Mouse (Mus musculus) lung, embryonic 15.5 days (tissue): Measurements from ENCODE around the gene Skap1. TPM values are rescaled to one million over a fixed set of nuclear protein-coding genes. Genes with fewer than 3 reads are reported as not detected.

ENCODE experiments used
- ATAC-seq: fragments of 200-750 bp; cut with Nextera tagmentation; 2 replicates; pipeline ENCODE4 v1.8.0; 2017; ENCODE audit warnings: moderate number of reproducible peaks, borderline replicate concordance; ENCODE audit not compliant: low FRiP score, low TSS enrichment; ENCODE audit errors: extremely low read depth
- H3K27ac ChIP-seq: fragments of 300-500 bp; sonication (generic); 2 replicates; pipeline ENCODE4 v1.5.1; 2015; ENCODE audit warnings: moderate library complexity, mild to moderate bottlenecking, inconsistent platforms
- H3K27me3 ChIP-seq: fragments of 300-500 bp; sonication (generic); 2 replicates; pipeline ENCODE4 v1.6.1; 2015; ENCODE audit warnings: inconsistent platforms
- H3K36me3 ChIP-seq: fragments of 300-500 bp; sonication (generic); 2 replicates; pipeline ENCODE4 v1.6.1; 2015; ENCODE audit warnings: inconsistent platforms
- H3K4me1 ChIP-seq: fragments of 300-500 bp; sonication (generic); 2 replicates; pipeline ENCODE4 v1.6.1; 2015; ENCODE audit warnings: inconsistent platforms
- H3K4me2 ChIP-seq: fragments of 300-500 bp; sonication (generic); 2 replicates; pipeline ENCODE4 v1.6.1; 2015; ENCODE audit warnings: inconsistent platforms, mild to moderate bottlenecking, moderate library complexity
- H3K4me3 ChIP-seq: fragments of 300-500 bp; sonication (generic); 2 replicates; pipeline ENCODE4 v1.5.1; 2015; ENCODE audit warnings: mild to moderate bottlenecking, inconsistent platforms
- H3K9ac ChIP-seq: fragments of 300-500 bp; sonication (generic); 2 replicates; pipeline ENCODE4 v1.6.1; 2015; ENCODE audit warnings: inconsistent platforms
- H3K9me3 ChIP-seq: fragments of 300-500 bp; sonication (generic); 2 replicates; pipeline ENCODE4 v1.6.1; 2016; ENCODE audit warnings: inconsistent platforms
- WGBS: fragments of 180-500 bp; shearing (Covaris S2); methylation state at CpG from one replicate; pipeline ENCODE4 v1.1.7; 2015; 5-methylcytosine and 5-hydroxymethylcytosine counted together
- polyA plus RNA-seq: library from polyadenylated mRNA; unstranded; fragments of >200 nt; fragmentation: Nextera tagmentation; extraction: Ambion mirVana; gene quantifications from 2 replicates; pipeline ENCODE4 v1.2.1, GENCODE M21; 2015

The Skap1 gene
- polyA plus RNA-seq, 1 experiment from 2014 or later = 6.6 TPM

DNA sequence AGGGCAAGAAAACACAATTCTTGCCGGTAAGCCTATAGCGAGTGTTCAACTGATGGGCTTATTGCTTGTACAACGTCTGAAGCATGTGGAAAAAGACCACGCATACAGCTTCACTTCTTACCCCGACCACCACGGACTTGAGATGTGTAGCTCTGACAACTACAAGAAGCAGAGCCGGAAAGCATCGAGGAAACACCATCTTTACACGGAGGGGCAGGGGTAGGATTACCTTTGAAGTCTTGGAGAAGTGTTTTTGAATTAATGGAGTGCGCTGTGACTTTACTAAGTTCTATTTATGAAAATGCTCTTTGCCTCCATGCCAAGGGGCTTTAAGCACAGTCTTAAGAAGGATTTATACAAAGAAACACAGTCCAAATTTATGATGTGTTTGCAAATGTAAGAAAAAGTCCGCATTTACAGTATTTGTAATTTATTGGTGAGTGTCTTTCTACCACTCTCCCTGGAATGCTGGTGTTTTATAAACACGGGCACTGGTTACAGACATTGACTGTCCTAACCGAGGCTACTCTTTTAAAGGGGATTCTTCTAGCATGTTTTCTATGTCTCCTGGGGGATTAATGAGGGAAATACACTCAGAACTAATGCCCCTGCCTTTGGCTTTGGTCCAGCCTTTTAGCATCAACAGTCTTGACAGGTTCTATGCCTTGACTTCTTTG, 67.5 kb downstream of the Skap1 start:
- 31% methylated on average over 13 of the region's 13 CpGs for WGBS
- Histone ChIP-seq H3K27ac (peak overlapping the region; percentile 84), H3K4me2 (no peak overlapping the region), H3K9ac (no peak overlapping the region), H3K4me3 (no peak overlapping the region), H3K27me3 (peaks cover 5% of the 10 kb centered on the region), H3K36me3 (no peaks in the 10 kb centered on the region), H3K9me3 (no peaks in the 10 kb centered on the region), H3K4me1 (peaks cover 8% of the 10 kb centered on the region)
- ATAC-seq = peak; percentile 92

DNA sequence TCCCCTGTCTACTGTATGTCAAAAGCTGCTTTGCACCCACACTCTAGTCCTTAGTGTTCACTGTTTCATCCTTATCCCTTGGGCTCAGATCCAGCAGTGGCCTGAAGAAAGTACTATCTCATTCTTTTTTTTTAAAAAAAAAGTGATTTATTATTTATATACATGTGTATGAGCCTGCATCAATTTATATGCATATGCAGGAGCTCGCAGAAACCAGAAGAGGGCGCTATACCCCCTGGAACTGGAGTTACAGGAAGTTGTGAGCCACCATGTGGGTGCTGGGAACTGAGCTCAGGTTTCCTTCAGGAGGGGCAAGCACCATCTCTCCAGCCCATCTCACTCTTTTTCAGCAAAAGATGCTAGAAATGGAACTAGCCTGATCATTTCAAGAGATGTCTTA, 70.1 kb downstream of the Skap1 start:
- Histone ChIP-seq H3K4me2 (no peak overlapping the region), H3K27ac (no peak overlapping the region), H3K27me3 (peaks cover 20% of the 10 kb centered on the region), H3K4me1 (peaks cover 8% of the 10 kb centered on the region), H3K4me3 (no peak overlapping the region), H3K9me3 (no peaks in the 10 kb centered on the region), H3K9ac (no peak overlapping the region), H3K36me3 (no peaks in the 10 kb centered on the region)
- 63% methylated on average over 2 of the region's 2 CpGs for WGBS
- ATAC-seq = no peak

DNA sequence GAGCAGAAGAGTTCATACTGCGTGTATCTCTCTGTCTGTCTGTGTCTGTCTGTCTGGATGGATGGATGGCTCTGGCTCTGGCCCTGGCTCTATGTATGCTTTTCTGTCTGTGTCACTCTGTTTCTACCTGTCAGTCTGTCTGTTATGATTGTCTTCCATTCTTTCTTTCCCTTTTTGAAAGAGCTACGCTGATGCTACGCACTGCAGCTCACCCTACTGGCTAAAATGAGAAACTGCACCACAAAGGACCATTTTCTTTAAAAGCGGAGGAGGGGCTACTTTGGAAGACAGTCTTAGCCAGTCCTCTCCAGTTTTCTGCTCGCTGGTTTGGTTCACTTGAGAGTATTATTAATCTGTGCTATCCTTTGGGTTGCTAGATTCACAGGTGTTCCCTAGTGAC, 71.8 kb downstream of the Skap1 start:
- H3K27me3 ChIP-seq = peaks cover 20% of the 10 kb centered on the region
- peaks cover 8% of the 10 kb centered on the region for H3K4me1 ChIP-seq
- H3K27ac ChIP-seq = no peak overlapping the region

DNA sequence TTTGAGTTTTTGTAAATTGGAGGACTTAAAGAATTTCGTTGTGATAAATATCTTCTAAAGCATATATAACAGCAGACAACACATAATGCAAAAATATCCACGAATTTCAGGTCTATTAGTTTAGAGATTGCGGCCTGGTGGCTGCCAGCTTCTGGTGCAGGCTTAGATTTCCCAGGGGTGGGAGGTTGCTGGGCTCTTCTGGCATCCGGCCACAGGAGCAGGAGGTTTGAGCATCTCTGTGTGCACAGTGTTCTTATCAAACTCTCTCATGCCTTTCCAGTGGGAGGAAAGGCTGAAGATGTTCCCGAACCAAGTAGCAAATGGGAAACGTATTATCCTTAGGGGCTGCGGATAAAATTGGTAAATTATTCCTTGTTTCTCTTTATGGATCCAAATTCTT, 77.6 kb downstream of the Skap1 start:
- no peaks in the 10 kb centered on the region for H3K36me3 ChIP-seq
- no peaks in the 10 kb centered on the region for H3K9me3 ChIP-seq
- peaks cover 15% of the 10 kb centered on the region for H3K27me3 ChIP-seq
- H3K9ac ChIP-seq = no peak overlapping the region
- no peak for ATAC-seq
- H3K4me1 ChIP-seq = no peaks in the 10 kb centered on the region
- H3K4me2 ChIP-seq = no peak overlapping the region
- H3K27ac ChIP-seq = no peak overlapping the region
- WGBS = 61% methylated on average over 7 of the region's 7 CpGs
- no peak overlapping the region for H3K4me3 ChIP-seq

More for the DNA sequence above, 71.8 kb downstream of the Skap1 start:
- H3K9me3 ChIP-seq = no peaks in the 10 kb centered on the region
- no peaks in the 10 kb centered on the region for H3K36me3 ChIP-seq
- no peak overlapping the region for H3K4me2 ChIP-seq
- H3K4me3 ChIP-seq = no peak overlapping the region
- no peak for ATAC-seq
- no peak overlapping the region for H3K9ac ChIP-seq
- 17% methylated on average over 5 of the region's 5 CpGs for WGBS

DNA sequence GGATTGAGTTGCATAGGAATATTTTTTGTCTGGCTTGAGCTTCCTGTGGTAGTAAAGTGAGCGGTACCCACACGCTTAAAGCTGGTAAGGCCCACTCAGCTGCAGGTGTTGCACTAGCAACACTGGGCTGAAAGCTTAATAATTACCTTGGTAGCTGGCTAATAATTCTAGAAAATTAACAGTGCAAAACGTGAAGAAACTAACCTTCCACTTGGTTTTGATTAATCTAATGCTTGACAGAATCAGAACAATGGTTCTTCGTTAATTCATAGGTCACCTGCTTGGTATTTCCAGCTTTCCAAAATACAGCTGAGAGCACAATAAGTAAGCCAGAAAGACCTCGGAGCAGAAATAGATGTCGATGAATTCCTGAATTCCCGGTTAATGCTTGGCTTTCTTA, 78.2 kb downstream of the Skap1 start:
- no peak overlapping the region for H3K9ac ChIP-seq
- H3K4me2 ChIP-seq = no peak overlapping the region
- no peaks in the 10 kb centered on the region for H3K4me1 ChIP-seq
- no peak for ATAC-seq
- no peak overlapping the region for H3K4me3 ChIP-seq
- H3K27ac ChIP-seq = no peak overlapping the region
- 63% methylated on average over 7 of the region's 7 CpGs for WGBS
- H3K27me3 ChIP-seq = peaks cover 14% of the 10 kb centered on the region; the same call in 1 of the 2 replicates
- no peaks in the 10 kb centered on the region for H3K9me3 ChIP-seq
- no peaks in the 10 kb centered on the region for H3K36me3 ChIP-seq

DNA sequence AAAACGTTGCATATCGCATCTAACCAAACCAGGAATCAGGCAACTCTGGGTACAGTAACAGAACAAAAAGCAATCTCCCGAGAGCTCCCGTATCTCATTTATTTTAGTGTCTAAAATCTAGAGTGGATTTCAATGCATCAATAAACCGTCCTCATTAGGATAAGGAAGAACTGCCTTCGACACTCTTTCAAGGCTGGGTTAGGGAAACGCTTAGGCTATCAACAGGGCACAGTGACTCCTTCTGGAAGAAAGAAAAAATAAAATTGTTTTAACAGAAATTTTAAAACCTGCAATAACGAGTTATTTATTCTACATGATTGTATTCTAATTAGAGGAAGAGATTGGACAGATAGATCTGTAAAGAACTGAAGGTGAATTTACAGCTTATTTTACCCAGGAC, 82.0 kb downstream of the Skap1 start:
- H3K36me3 ChIP-seq = no peaks in the 10 kb centered on the region
- 44% methylated on average over 8 of the region's 8 CpGs for WGBS
- no peak overlapping the region for H3K9ac ChIP-seq
- no peak overlapping the region for H3K4me3 ChIP-seq
- no peak overlapping the region for H3K4me2 ChIP-seq
- no peak for ATAC-seq
- no peaks in the 10 kb centered on the region for H3K9me3 ChIP-seq
- H3K4me1 ChIP-seq = peaks cover 10% of the 10 kb centered on the region; the same call in 1 of the 2 replicates
- H3K27me3 ChIP-seq = no peaks in the 10 kb centered on the region; the same call in 1 of the 2 replicates
- H3K27ac ChIP-seq = no peak overlapping the region

DNA sequence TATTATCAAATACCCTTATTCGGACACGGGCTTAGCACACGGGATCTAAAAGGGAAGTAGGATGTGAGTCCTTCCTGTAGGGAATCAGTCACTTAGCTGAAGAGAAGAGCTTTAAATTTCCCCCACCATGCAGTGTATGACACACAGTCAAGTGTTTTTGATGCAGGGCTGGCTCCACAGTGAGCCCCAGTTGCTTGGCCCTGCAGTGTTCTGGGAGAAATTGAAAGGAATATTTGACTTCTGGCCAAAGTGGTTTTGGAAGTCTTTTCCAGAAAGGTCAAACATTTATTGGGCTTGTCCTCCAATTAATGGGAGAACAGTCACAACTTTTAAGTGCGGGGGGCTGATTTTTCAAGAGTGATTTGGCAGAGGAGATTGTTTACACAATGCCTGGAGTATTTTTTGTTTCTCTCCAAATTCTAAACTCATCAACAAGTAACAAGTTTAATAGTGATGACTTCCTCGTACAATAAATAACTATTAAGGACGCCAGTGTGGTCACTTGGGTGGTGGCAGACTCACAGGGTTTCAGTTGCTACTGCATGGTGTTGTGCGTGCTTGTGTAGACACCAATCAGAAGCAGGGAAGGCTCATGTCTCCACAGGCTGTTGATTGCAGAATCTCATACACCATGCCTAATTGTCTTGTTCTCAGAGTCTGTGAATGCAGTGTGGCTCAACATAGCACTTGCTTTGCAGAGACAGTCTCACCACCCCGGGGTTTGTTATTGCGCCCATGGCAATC, 86.7 kb downstream of the Skap1 start:
- Histone ChIP-seq H3K4me1 (peaks cover 22% of the 10 kb centered on the region), H3K4me2 (0 out of 2 replicates have a peak overlapping the region, but pooled peaks have one; percentile 3), H3K9ac (no peak overlapping the region), H3K4me3 (no peak overlapping the region), H3K36me3 (no peaks in the 10 kb centered on the region), H3K27me3 (peaks cover 15% of the 10 kb centered on the region), H3K9me3 (no peaks in the 10 kb centered on the region), H3K27ac (peak overlapping the region; percentile 61)
- ATAC-seq = peak; percentile 95
- WGBS = 48% methylated on average over 9 of the region's 9 CpGs

DNA sequence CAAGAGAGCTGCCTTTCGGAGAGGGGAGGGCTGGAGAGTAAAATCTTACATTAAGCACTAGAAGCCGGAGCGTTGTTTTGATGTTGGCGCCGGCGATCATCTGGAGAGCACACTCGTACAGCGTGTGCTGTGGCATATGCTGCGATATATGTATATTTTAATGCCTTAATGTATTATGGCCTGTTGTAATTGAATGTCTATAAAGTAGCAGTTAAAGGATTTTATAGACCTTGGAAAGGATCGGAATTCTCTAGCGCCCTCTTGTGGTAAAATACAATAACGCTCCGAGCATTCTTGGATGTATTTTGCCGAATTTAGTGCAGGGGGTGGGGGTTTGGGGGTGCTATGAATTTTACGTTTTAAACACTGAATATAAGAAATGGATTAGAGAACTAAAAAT, 88.7 kb downstream of the Skap1 start:
- Histone ChIP-seq H3K4me2 (peak overlapping the region; percentile 36), H3K27me3 (peaks cover 15% of the 10 kb centered on the region)
- ATAC-seq = no peak

DNA sequence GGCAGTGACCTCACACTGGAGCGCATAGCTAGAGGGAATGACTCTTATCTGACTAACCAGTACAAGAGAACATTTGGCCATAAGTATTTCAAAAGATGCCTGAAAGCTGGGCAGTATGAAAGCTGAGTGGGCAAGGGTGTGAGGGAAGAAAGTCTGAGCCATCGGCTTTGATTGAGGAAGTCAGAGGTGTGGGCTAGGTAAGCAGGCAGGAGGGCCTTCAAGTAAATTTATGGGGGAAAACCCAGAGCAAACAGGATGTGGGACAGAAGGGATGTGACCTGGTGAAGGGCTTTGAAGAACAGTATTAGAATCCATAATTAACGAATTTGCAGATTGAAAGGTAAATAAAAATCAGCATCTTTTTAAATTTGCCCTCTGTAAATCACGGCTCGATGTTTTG, 95.8 kb downstream of the Skap1 start:
- Histone ChIP-seq H3K27me3 (peaks cover 6% of the 10 kb centered on the region; the same call in 1 of the 2 replicates), H3K36me3 (no peaks in the 10 kb centered on the region), H3K4me2 (no peak overlapping the region), H3K9me3 (no peaks in the 10 kb centered on the region), H3K4me1 (no peaks in the 10 kb centered on the region), H3K4me3 (no peak overlapping the region), H3K9ac (no peak overlapping the region), H3K27ac (no peak overlapping the region)
- 51% methylated on average over 5 of the region's 5 CpGs for WGBS
- no peak for ATAC-seq

More for the DNA sequence above, 88.7 kb downstream of the Skap1 start:
- Histone ChIP-seq H3K9me3 (no peaks in the 10 kb centered on the region), H3K36me3 (no peaks in the 10 kb centered on the region), H3K27ac (no peak overlapping the region), H3K4me1 (peaks cover 22% of the 10 kb centered on the region), H3K4me3 (no peak overlapping the region), H3K9ac (no peak overlapping the region)
- 7% methylated on average over 15 of the region's 15 CpGs for WGBS

DNA sequence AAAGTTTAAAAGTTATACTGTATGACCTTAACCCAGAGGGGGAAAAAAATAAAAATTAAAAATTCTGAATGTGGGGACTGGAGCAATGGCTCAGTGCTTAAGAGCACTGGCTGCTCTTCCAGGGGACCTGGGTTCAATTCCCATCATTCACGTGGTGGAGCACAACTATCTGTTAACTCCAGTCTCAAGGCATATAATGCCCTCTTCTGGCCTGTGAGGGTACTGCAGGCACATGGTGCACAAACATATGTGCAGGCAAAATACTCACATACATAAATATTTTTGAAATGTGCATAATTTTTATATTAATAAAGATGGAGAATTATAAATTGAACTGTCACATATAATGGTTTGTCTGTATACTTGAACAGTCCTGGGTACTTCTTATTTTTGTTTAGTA, 99.7 kb downstream of the Skap1 start:
- WGBS = 51% methylated on average over 1 of the region's 1 CpGs
- no peak overlapping the region for H3K4me2 ChIP-seq
- ATAC-seq = no peak
- H3K27me3 ChIP-seq = 0 out of 2 replicates have a peak, but pooled peaks cover 4% of the 10 kb centered on the region
- H3K4me1 ChIP-seq = no peaks in the 10 kb centered on the region
- H3K9ac ChIP-seq = no peak overlapping the region
- H3K4me3 ChIP-seq = no peak overlapping the region
- H3K9me3 ChIP-seq = no peaks in the 10 kb centered on the region
- no peak overlapping the region for H3K27ac ChIP-seq
- H3K36me3 ChIP-seq = no peaks in the 10 kb centered on the region

DNA sequence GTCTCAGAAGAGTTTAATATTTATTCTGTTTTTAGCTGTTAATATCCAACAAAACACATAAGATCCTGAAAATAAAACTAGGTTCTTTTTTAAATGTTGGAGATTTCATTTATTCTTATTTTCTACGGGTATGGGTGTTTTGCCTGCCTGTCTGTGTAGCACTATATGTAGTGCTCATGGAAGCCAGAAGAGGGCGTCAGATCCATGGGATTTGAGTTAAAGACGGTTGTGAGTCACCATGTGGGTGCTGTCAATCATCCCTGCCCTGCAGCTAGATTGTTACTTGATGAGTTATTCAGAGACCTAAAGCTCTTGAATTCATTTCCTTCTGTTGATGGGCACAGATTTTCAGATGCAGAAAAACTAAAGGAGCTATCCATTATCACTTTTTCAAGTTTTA, 108.1 kb downstream of the Skap1 start:
- Histone ChIP-seq H3K4me3 (no peak overlapping the region), H3K9ac (no peak overlapping the region), H3K27ac (no peak overlapping the region), H3K9me3 (no peaks in the 10 kb centered on the region), H3K27me3 (no peaks in the 10 kb centered on the region), H3K4me2 (no peak overlapping the region), H3K36me3 (no peaks in the 10 kb centered on the region), H3K4me1 (no peaks in the 10 kb centered on the region)
- WGBS = 33% methylated on average over 3 of the region's 3 CpGs
- ATAC-seq = no peak
